Mouse (Mus musculus): Measurements from ENCODE around the gene Kdm4b. TPM values are rescaled to one million over a fixed set of nuclear protein-coding genes. Genes with fewer than 3 reads are reported as not detected.

The Kdm4b gene
- total RNA-seq, 2 experiments from 2014 or later, result 77.3 to 83.1 TPM

- no peak for DNase-seq (ENCODE audit: low spot score in 2 of 2)
These were observed 14.9 kb downstream of the Kdm4b start for GRCm38 (mm10) chr17:56340717-56341116.

GRCm38 (mm10) chr17:56343466-56343865, 17.6 kb downstream of the Kdm4b start:
- no peak for DNase-seq (ENCODE audit: low spot score in 2 of 2)

DNA sequence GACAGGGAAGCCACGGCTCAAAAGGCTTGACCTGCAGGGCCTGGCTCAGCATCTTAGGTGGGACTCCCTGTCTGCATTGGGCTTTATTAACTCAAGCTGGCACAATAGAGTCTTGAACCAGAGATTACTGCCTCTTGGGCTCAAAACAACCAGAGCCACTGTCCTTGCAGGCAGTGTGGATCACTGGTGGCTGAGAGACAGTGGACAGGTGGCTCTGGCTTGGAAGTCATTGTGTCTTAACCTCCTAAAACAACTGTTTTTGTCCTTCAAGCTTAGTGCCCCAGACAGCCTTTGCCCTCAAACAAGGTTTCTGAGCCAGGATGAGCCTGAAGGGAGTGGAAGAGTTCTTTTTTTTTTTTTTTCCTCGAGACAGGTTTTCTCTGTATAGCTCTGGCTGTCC, 19.5 kb downstream of the Kdm4b start:
- DNase-seq (ENCODE audit: low spot score in 2 of 2), result no peak

GRCm38 (mm10) chr17:56348128-56348527, 22.3 kb downstream of the Kdm4b start:
- DNase-seq (ENCODE audit: low spot score in 2 of 2), result no peak

DNA sequence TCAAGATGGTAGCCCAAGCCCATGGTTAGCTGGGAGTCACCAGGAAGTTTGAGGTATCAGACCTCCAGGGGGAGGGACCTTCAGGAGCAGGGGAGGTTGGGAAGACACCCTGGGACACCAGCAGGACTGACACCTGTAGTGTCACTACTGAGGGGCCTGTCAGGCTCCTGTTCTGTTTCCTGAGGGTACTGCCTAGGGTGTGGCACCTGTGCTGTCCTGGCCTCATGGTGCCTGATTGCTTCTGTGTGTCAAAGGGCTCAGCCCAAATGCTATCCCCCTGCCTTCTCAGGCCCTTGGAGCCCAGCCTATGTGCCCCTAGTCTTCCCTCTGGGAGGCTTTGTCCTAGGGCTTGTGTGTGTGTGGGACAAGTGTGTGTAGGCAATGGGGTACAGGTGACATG, 22.7 kb downstream of the Kdm4b start:
- DNase-seq (ENCODE audit: low spot score in 2 of 2), result no peak

DNA sequence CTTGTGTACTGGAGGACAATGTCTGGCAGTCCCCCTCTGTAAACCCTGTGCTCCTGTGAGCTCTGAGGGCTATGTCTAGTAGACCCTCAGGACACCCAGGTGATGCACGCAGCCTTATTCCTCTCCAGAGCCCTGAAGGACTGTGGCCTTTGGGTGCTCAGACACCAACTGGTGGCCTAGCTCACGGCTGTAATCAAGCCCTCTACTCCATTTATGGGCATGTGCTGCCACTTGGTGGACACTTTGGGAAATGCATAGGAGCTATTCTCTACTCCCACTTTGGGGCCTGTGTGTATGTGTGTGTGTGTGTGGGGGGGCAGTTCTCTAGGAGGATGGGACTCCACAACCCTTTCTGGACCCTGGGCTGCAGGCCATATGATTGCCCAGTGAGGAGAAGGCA, 24.8 kb downstream of the Kdm4b start:
- peak; percentile 61 to 86 for DNase-seq (ENCODE audit: low spot score in 2 of 2)

DNA sequence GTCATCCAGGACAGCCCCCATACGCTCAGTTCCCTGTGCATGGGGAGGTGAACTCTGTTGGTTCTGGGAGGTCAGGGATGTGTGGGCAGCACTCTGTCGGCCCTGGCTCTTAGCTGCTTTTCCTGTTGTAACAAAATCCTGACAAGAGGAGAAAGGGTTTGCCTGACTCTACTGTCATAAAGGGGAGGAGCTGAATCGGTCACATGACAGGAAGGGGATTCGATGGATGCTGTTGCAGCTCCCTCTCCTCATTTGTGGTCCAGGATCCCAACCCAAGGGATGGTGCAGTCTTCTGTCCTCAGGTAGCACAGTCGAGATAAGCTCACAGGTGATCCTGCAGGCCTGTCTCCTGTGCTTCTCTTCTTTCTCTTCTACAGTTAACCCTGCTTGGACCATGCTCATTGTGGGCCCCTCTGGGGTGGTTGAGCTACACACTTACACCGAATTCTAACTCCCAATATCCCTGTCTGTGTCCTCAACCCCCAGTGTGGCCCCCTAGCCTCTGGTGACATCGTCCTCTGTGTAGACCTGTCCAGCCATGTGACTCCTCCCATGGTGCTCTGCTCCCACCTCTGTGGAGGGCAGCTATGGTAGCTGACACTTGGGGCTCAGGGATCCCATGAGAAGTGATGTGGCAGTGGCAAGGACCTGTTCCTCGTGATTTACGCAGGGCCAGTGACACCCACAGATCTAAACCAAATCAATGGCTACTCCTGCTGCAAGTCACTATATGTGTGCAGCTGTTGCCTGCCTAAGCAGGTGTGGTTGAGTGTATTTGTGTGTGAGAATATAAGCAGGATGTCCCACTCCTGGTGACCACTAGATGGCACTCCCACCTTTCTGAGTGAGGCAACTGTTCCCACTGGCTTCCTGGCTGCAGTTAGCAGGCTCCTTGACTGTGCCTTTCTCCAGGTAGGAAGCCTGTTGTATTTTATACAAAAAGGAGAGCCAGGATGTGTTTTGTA, 31.3 kb downstream of the Kdm4b start:
- DNase-seq (ENCODE audit: low spot score in 2 of 2), result peak; percentile 64 to 87

- no peak for DNase-seq (ENCODE audit: low spot score in 2 of 2)
These were observed 33.4 kb downstream of the Kdm4b start for GRCm38 (mm10) chr17:56359183-56359725.

DNA sequence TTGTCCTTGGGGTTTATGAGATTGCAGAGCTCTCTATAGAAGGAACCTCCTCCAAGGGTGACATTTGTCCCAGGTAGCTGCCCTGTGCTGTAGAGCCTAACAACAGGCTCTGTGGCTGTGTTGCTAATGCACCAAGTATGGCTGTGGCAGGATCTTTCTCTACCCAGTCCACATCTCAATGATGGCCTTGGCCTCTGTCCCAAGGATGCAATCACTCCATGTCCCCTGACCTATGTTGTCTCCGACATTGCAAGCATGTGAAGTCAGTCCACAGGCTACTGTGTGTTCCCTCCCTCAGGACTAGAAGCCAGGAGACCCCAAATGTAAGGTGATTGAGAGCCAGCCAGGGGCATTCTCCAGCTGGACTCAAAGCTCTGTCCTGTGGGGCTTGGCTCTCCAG, 34.0 kb downstream of the Kdm4b start:
- DNase-seq (ENCODE audit: low spot score in 2 of 2), result no peak

GRCm38 (mm10) chr17:56360451-56360850, 34.6 kb downstream of the Kdm4b start:
- peak in 1 of 2 experiments; percentile 63 for DNase-seq (ENCODE audit: low spot score in 2 of 2)

- DNase-seq (ENCODE audit: low spot score in 2 of 2), result peak; percentile 44 to 72
These were observed 35.7 kb downstream of the Kdm4b start for GRCm38 (mm10) chr17:56361542-56361941.

DNA sequence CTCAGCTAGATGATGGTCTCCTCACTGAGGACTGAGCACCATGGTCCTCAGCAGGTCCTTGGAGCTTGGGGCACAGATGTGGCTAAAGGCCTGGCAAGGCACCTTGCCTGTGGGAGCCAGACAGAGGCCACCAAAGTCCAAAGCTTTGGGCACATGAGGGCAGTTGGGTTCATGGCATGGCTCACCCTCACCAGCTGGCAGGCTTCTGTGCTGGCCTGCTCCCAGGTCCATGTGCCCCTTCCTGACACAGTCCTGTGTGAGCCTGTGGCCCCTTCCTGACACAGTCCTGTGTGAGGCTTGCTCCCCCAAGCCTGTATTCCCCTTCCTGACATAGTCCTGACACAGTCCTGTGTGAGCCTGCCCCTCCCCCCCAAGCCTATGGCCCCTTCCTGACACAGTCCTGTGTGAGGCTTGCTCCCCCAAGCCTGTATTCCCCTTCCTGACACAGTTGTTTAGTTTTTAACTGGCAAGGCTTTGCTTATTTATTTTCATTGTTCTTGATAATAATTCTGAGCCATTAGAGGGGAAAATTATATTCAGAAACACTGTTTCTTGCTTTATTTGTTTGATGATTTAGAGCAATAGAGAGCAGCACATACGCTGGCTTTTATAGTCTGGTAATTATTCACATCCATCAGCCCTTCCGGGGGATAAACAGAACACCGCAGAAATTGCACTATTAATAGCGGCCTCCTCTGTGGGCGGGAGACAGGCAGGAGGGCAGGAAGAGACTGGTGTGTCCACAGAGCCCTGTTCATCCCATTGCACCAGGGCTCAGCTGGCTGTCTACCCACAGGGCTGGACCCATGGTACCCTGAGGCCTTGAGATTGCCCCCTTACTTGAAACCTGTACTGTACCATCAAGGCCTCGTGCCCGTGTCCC, 40.2 kb downstream of the Kdm4b start:
- DNase-seq (ENCODE audit: low spot score in 2 of 2), result no peak

DNA sequence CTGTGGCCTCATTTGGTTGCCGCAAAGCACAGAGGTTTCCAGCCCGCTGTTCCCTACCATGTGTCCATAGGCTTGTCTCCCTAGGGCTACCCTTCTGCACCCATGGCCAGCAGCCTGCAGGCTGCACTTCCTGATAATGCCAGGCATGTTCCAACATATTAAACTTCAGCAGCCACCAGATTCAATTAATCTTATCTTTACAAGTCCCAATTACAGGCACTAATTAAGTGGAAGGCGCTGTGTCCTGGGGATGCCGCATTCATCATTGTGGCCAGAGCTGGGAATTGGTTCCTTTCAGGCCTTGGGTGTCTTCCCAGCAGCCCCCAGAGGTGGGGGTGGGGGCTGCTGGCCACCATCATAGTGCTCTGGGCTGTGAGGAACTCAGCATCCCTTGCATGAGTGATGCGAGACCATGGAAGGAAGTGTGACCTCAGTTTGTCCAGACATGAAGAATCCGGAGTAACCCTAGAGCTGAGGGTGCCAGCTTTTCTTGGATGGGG, 42.5 kb downstream of the Kdm4b start:
- no peak for DNase-seq (ENCODE audit: low spot score in 2 of 2)

- no peak for DNase-seq (ENCODE audit: low spot score in 2 of 2)
These were observed 44.2 kb downstream of the Kdm4b start for GRCm38 (mm10) chr17:56370090-56370489.

- peak; percentile 80 to 90 for DNase-seq (ENCODE audit: low spot score in 2 of 2)
These were observed 45.3 kb downstream of the Kdm4b start for GRCm38 (mm10) chr17:56371029-56371660.

- DNase-seq (ENCODE audit: low spot score in 2 of 2), result peak; percentile 33 to 66
These were observed 46.2 kb downstream of the Kdm4b start for GRCm38 (mm10) chr17:56372109-56372508.

DNA sequence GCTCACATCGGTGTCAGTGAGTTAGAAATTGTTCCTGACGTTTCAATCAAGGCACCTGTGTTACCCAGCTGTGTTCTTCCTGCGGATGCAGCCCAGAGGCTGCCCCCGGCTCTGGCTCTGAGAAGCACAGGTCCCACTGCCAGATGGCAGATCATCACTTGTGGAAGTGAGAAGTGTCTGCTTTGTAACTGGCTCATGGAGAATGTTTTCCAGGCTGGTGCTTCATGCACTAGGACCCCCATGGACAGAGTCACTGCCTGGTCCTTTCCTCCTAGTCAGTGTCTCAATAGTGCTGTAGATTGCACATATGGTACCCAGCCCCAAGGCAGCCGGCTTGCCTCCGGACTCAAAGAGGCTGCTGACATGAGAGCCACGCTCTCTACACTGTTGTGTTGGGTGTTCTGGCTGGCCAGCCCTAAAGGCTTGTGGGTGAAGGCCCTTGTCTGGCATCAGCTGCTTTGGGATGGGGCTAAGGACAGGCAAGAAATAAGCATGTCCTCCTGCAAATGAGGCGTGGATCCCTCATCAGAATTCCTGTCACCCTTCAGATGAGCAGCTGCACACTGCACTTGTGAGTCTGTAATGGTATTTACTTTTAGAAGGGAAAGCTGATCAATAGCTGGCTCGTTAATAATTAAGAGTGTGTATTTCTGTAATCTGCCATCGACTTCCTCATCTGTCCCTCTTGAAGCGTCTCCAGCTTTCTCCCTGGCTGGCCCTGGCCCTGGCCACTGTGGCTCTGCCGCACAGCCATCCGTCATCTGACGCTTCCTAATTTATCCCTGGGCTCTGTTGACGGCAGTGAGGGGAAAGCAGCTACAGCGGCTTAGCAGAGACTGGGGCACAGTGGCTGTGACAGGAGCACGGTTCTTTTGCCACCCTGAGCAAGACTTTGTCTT, 47.5 kb downstream of the Kdm4b start:
- DNase-seq (ENCODE audit: low spot score in 2 of 2), result no peak

DNA sequence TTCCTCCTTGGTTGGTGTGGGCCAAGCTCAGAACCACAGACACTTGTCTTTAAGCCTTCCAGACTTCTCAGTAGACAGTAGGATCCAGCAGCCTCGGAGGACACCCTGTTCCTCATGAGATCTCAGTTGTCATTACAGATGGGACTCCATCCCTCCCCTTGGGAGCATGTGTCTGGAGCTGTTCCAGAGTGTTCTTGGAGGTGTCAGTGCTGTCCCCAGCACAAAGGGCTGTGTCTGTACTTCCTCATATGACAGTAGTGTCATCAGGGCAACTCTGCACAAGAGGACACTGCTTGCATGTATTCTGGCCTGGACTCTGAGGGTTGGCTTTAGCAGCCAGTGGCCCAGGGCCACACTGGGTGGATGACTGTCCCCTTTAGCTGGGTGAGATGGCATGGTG, 49.0 kb downstream of the Kdm4b start:
- no peak for DNase-seq (ENCODE audit: low spot score in 2 of 2)

GRCm38 (mm10) chr17:56379281-56379834, 53.5 kb downstream of the Kdm4b start:
- DNase-seq (ENCODE audit: low spot score in 2 of 2), result no peak

- peak in 1 of 2 experiments; percentile 45 for DNase-seq (ENCODE audit: low spot score in 2 of 2)
These were observed 54.4 kb downstream of the Kdm4b start for GRCm38 (mm10) chr17:56380286-56380685.

Measured in layer of hippocampus, adult 18-20 months (tissue).